Mouse (Mus musculus) liver, postnatal 0 days (tissue): ENCODE data around the gene Lor. TPM values are rescaled to one million over a fixed set of nuclear protein-coding genes. Genes with fewer than 3 reads are reported as not detected.

Experiments
- ATAC-seq: fragments of 200-750 bp; cut with Nextera tagmentation; 2 replicates; pipeline ENCODE4 v1.8.0; 2017; ENCODE audit warnings: mild to moderate bottlenecking, moderate library complexity
- DNase-seq: peaks from one replicate; pipeline ENCODE4 v3.0.0-alpha.2; 2016
- H3K27ac ChIP-seq: fragments of 300-500 bp; sonication (generic); 2 replicates; pipeline ENCODE4 v1.5.1; 2014; ENCODE audit warnings: antibody characterized with exemption, moderate library complexity, mild to moderate bottlenecking, low read depth
- H3K27me3 ChIP-seq: fragments of 300-500 bp; sonication (generic); 2 replicates; pipeline ENCODE4 v1.6.1; 2014; ENCODE audit warnings: low read length, control low read depth, mixed read lengths; ENCODE audit not compliant: insufficient read depth
- H3K36me3 ChIP-seq: fragments of 300-500 bp; sonication (generic); replicated peaks from 2 replicates; pipeline ENCODE4 v1.6.1; 2014; ENCODE audit warnings: mild to moderate bottlenecking, control low read depth, low read length, moderate library complexity, mixed read lengths; ENCODE audit not compliant: insufficient read depth
- H3K4me1 ChIP-seq: fragments of 300-500 bp; sonication (generic); 2 replicates; pipeline ENCODE4 v1.6.1; 2014; ENCODE audit warnings: antibody characterized with exemption, mild to moderate bottlenecking, control low read depth; ENCODE audit not compliant: insufficient read depth
- H3K4me2 ChIP-seq: fragments of 300-500 bp; sonication (generic); 2 replicates; pipeline ENCODE4 v1.6.1; 2014; ENCODE audit warnings: low read depth, mild to moderate bottlenecking, low read length, moderate library complexity, mixed read lengths
- H3K4me3 ChIP-seq: fragments of 300-500 bp; sonication (generic); 2 replicates; pipeline ENCODE4 v1.5.1; 2014; ENCODE audit warnings: low read depth, low read length
- H3K9ac ChIP-seq: fragments of 300-500 bp; sonication (generic); replicated peaks from 2 replicates; pipeline ENCODE4 v1.6.1; 2014; ENCODE audit warnings: mild to moderate bottlenecking, moderate library complexity
- H3K9me3 ChIP-seq: fragments of 300-500 bp; sonication (generic); 2 replicates; pipeline ENCODE4 v1.6.1; 2016; ENCODE audit warnings: mild to moderate bottlenecking, control low read depth, low read length, mixed read lengths
- CTCF ChIP-seq: sonication (generic); IDR thresholded peaks from 2 replicates; pipeline ENCODE4 v1.5.1; 2016; ENCODE audit warnings: antibody characterized with exemption, low read depth
- EP300 ChIP-seq: IDR thresholded peaks from 2 replicates; pipeline ENCODE4 v1.6.1; 2016; ENCODE audit warnings: antibody characterized with exemption, low read depth, mild to moderate bottlenecking
- WGBS: fragments of 180-500 bp; shearing (Covaris S2); extraction: QIAGEN DNeasy Blood & Tissue Kit; methylation state at CpG from one replicate; pipeline ENCODE4 v1.1.7; 2014; ENCODE audit not compliant: insufficient replicate concordance; 5-methylcytosine and 5-hydroxymethylcytosine counted together
- microRNA-seq: library from miRNA; unstranded; fragments of <30 nt; microRNA quantifications from one replicate; pipeline ENCODE4, GENCODE M21; 2016
- polyA plus RNA-seq: library from polyadenylated mRNA; unstranded; fragments of >200 nt; fragmentation: Nextera tagmentation; extraction: Ambion mirVana; gene quantifications from 2 replicates; pipeline ENCODE4 v1.2.1, GENCODE M21; 2015

Gene Lor
- polyA plus RNA-seq, 1 experiment from 2014 or later, result 0.06 TPM

GRCm38 (mm10) chr3:92081285-92081931 lies 1.5 kb downstream of the Lor start:
- DNase-seq (no peak), ATAC-seq (peak; percentile 33)
- peak overlapping the region; percentile 63 for H3K4me3 ChIP-seq
- no peaks in the 10 kb centered on the region for H3K36me3 ChIP-seq
- H3K4me1 ChIP-seq, result peaks cover 10% of the 10 kb centered on the region
- H3K9ac ChIP-seq, result peak overlapping the region; percentile 30; the same call in 1 of the 2 replicates
- TF ChIP-seq CTCF (no peak), EP300 (no peak)
- peak overlapping the region; percentile 90 for H3K4me2 ChIP-seq
- WGBS, result 1% methylated on average over 68 of the region's 76 CpGs
- H3K27ac ChIP-seq, result no peak overlapping the region
- H3K9me3 ChIP-seq, result no peaks in the 10 kb centered on the region
- H3K27me3 ChIP-seq, result peaks cover 54% of the 10 kb centered on the region

- H3K9me3 ChIP-seq, result no peaks in the 10 kb centered on the region
- H3K27me3 ChIP-seq, result peaks cover 54% of the 10 kb centered on the region
- no peak overlapping the region for H3K27ac ChIP-seq
- peak overlapping the region; percentile 63 for H3K4me3 ChIP-seq
- peak overlapping the region; percentile 44 for H3K9ac ChIP-seq
- no peak for TF ChIP-seq CTCF
- ATAC-seq (peak; percentile 78), DNase-seq (peak; percentile 72)
- H3K4me2 ChIP-seq, result peak overlapping the region; percentile 90
- H3K36me3 ChIP-seq, result no peaks in the 10 kb centered on the region
- peaks cover 10% of the 10 kb centered on the region for H3K4me1 ChIP-seq
- under 1% methylated on average over 65 of the region's 82 CpGs for WGBS
Observed at GRCm38 (mm10) chr3:92080462-92081284, 2.3 kb downstream of the Lor start.

GRCm38 (mm10) chr3:92050382-92051054 lies 32.4 kb downstream of the Lor start:
- no peak overlapping the region for H3K27ac ChIP-seq
- no peak overlapping the region for H3K4me3 ChIP-seq
- H3K4me2 ChIP-seq, result no peak overlapping the region
- TF ChIP-seq CTCF, result peak; percentile 77
- no peak for TF ChIP-seq EP300
- no peak for ATAC-seq
- H3K4me1 ChIP-seq, result no peaks in the 10 kb centered on the region
- WGBS, result 48% methylated on average over 6 of the region's 6 CpGs
- no peaks in the 10 kb centered on the region for H3K36me3 ChIP-seq
- H3K9ac ChIP-seq, result no peak overlapping the region
- H3K9me3 ChIP-seq, result no peaks in the 10 kb centered on the region
- H3K27me3 ChIP-seq, result no peaks in the 10 kb centered on the region
- no peak for DNase-seq

- TF ChIP-seq EP300 (no peak), CTCF (no peak)
- Histone ChIP-seq H3K27me3 (no peaks in the 10 kb centered on the region), H3K4me1 (no peaks in the 10 kb centered on the region), H3K9ac (no peak overlapping the region), H3K36me3 (no peaks in the 10 kb centered on the region), H3K4me2 (no peak overlapping the region), H3K27ac (no peak overlapping the region), H3K9me3 (no peaks in the 10 kb centered on the region), H3K4me3 (no peak overlapping the region)
- 43% methylated on average over 1 of the region's 1 CpGs for WGBS
- ATAC-seq (no peak), DNase-seq (no peak)
Observed at GRCm38 (mm10) chr3:92033892-92034291, 49.0 kb downstream of the Lor start.

- ATAC-seq, result no peak
Observed at GRCm38 (mm10) chr3:92033203-92033602, 49.7 kb downstream of the Lor start.

More at GRCm38 (mm10) chr3:92033203-92033602, 49.7 kb downstream of the Lor start:
- H3K27ac ChIP-seq, result no peak overlapping the region
- H3K9ac ChIP-seq, result no peak overlapping the region
- H3K27me3 ChIP-seq, result no peaks in the 10 kb centered on the region
- H3K9me3 ChIP-seq, result no peaks in the 10 kb centered on the region
- no peak overlapping the region for H3K4me2 ChIP-seq
- H3K4me1 ChIP-seq, result no peaks in the 10 kb centered on the region
- DNase-seq, result no peak
- WGBS, result 33% methylated on average over 2 of the region's 2 CpGs
- H3K4me3 ChIP-seq, result no peak overlapping the region
- TF ChIP-seq CTCF (no peak), EP300 (no peak)
- H3K36me3 ChIP-seq, result no peaks in the 10 kb centered on the region

Small RNAs within 50 kb of the gene (microRNA-seq; reads per million reads assigned to microRNA genes)
- gene Gm25145, result not detected

Other genes with a start within 250 kb of the Lor start
- not detected in 2 replicates for gene Pglyrp3, start 68.6 kb downstream of the Lor start, polyA plus RNA-seq
- gene Prr9, start 40.8 kb upstream of the Lor start, polyA plus RNA-seq, result not detected in 2 replicates
- gene Lelp1, start 59.6 kb upstream of the Lor start, polyA plus RNA-seq, result not detected in 2 replicates
- not detected in 2 replicates for gene Sprr2a1, start 132.7 kb upstream of the Lor start, polyA plus RNA-seq
- 0.21 TPM in 1 of 2 replicates, not detected in the other for gene Sprr2a2, start 132.8 kb upstream of the Lor start, polyA plus RNA-seq
- gene Sprr2a3, start 202.3 kb upstream of the Lor start, polyA plus RNA-seq, result not detected in 2 replicates
- not detected in 2 replicates for gene Sprr2b, start 233.5 kb upstream of the Lor start, polyA plus RNA-seq